Mouse (Mus musculus) lung, postnatal 10 days (tissue): Measurements from ENCODE around the gene Tfpi2.

Experiments used
- DNase-seq: peaks from one replicate; pipeline ENCODE4 v3.0.0; 2021

The Tfpi2 gene

GRCm38 (mm10) chr6:3988750-3989149 is at the start of gene Tfpi2:
Tfpi2 (minus strand) TSS chr6:3988919.
- no peak for DNase-seq

- DNase-seq = no peak
Observed at GRCm38 (mm10) chr6:4030956-4031355, 42.2 kb upstream of the Tfpi2 start.

- DNase-seq = no peak
Observed at GRCm38 (mm10) chr6:4026367-4026766, 37.6 kb upstream of the Tfpi2 start.

- DNase-seq = no peak
Observed at GRCm38 (mm10) chr6:4022645-4023044, 33.9 kb upstream of the Tfpi2 start.

GRCm38 (mm10) chr6:4009548-4009947 is 20.8 kb upstream of the Tfpi2 start:
- DNase-seq = no peak

- DNase-seq = no peak
Observed at GRCm38 (mm10) chr6:4008501-4009040, 19.9 kb upstream of the Tfpi2 start.

- DNase-seq = no peak
Observed at GRCm38 (mm10) chr6:4004808-4005207, 16.1 kb upstream of the Tfpi2 start.

- peak; percentile 89 for DNase-seq
Observed at GRCm38 (mm10) chr6:4003890-4004306, 15.2 kb upstream of the Tfpi2 start, which contains the start of gene Gng11. Gng11 (plus strand) TSS chr6:4003904.

- no peak for DNase-seq
Observed at GRCm38 (mm10) chr6:4003445-4003844, 14.7 kb upstream of the Tfpi2 start.

GRCm38 (mm10) chr6:4000716-4001115 is 12.0 kb upstream of the Tfpi2 start:
- no peak for DNase-seq

- DNase-seq = no peak
Observed at GRCm38 (mm10) chr6:3999296-3999695, 10.6 kb upstream of the Tfpi2 start.

GRCm38 (mm10) chr6:3998089-3998488 is 9.4 kb upstream of the Tfpi2 start:
- no peak for DNase-seq

- no peak for DNase-seq
Observed at GRCm38 (mm10) chr6:3993492-3993891, 4.8 kb upstream of the Tfpi2 start, which contains the start of gene Gngt1. Gngt1 (plus strand) TSS chr6:3993792.

GRCm38 (mm10) chr6:3982661-3983284 is 5.9 kb downstream of the Tfpi2 start:
- no peak for DNase-seq

GRCm38 (mm10) chr6:3973679-3974078 is 15.0 kb downstream of the Tfpi2 start:
- no peak for DNase-seq

- peak; percentile 70 for DNase-seq
Observed at GRCm38 (mm10) chr6:3967676-3968626, 20.8 kb downstream of the Tfpi2 start.

GRCm38 (mm10) chr6:3954969-3955368 is 33.8 kb downstream of the Tfpi2 start:
- DNase-seq = no peak

- DNase-seq = peak; percentile 3
Observed at GRCm38 (mm10) chr6:3936140-3936714, 52.5 kb downstream of the Tfpi2 start.

GRCm38 (mm10) chr6:3935606-3936005 is 53.1 kb downstream of the Tfpi2 start:
- peak; percentile 46 for DNase-seq

GRCm38 (mm10) chr6:3935048-3935447 is 53.7 kb downstream of the Tfpi2 start:
- DNase-seq = no peak

GRCm38 (mm10) chr6:3926140-3926539 is 62.6 kb downstream of the Tfpi2 start:
- no peak for DNase-seq

GRCm38 (mm10) chr6:3922870-3923269 is 65.8 kb downstream of the Tfpi2 start:
- no peak for DNase-seq

- no peak for DNase-seq
Observed at GRCm38 (mm10) chr6:3916015-3916414, 72.7 kb downstream of the Tfpi2 start.
